Mouse (Mus musculus) olfactory bulb, adult 2 months (tissue): ENCODE measurements around the gene St6galnac4.

Experiments used
- CTCF ChIP-seq: fragments of 200-500 bp; IDR thresholded peaks from 2 replicates; pipeline ENCODE4 v1.5.1; 2012; ENCODE audit warnings: low read depth, mild to moderate bottlenecking, low read length, moderate library complexity; ENCODE audit not compliant: insufficient read depth
- POLR2A ChIP-seq: fragments of 200-500 bp; IDR thresholded peaks from 2 replicates; pipeline ENCODE4 v1.6.1; 2012; ENCODE audit warnings: mild to moderate bottlenecking, low read depth, low read length, moderate library complexity; ENCODE audit not compliant: insufficient read depth

- TF ChIP-seq CTCF, result no peak
- no peak for TF ChIP-seq POLR2A
Observed at GRCm38 (mm10) chr2:32566536-32567063, 20.3 kb upstream of the St6galnac4 start.
